Mouse (Mus musculus) CH12.LX (cell line): ENCODE data around the gene Lrrc75a. TPM values are rescaled to one million over a fixed set of nuclear protein-coding genes. Genes with fewer than 3 reads are reported as not detected.
A peak's percentile ranks its signal among the peaks of the same experiment; 100 is the strongest.

ENCODE experiments used
- DNase-seq: peaks from one replicate; pipeline ENCODE4 v3.0.0-alpha.2; 2013; ENCODE audit errors: extremely low read depth
- H3K27ac ChIP-seq: 2 replicates; pipeline ENCODE4 v1.5.1; 2012; ENCODE audit warnings: low read depth, mild to moderate bottlenecking, control low read depth, moderate library complexity; ENCODE audit not compliant: insufficient read depth
- H3K27me3 ChIP-seq: replicated peaks from 2 replicates; pipeline ENCODE3; 2012; ENCODE audit warnings: inconsistent platforms
- H3K36me3 ChIP-seq, 2 experiments: replicated peaks in 1 of 2; 2 replicates each; pipeline versions ENCODE3 to v1.6.1; 2012; ENCODE audit warnings: inconsistent platforms in 1 of 2, low read length in 1 of 2, mild to moderate bottlenecking in 1 of 2, mixed read lengths in 1 of 2, moderate library complexity in 1 of 2; ENCODE audit not compliant: control insufficient read depth in 1 of 2, insufficient read depth in 1 of 2
- H3K4me1 ChIP-seq, 2 experiments: 2 replicates each; pipeline ENCODE4 v1.6.1; 2012; ENCODE audit warnings: inconsistent platforms in 1 of 2, moderate library complexity in 1 of 2; ENCODE audit not compliant: insufficient read depth in 2 of 2, control insufficient read depth in 1 of 2
- H3K4me2 ChIP-seq: 2 replicates; pipeline ENCODE4 v1.6.1; 2012; ENCODE audit warnings: low read depth, mild to moderate bottlenecking, control low read depth; ENCODE audit not compliant: poor library complexity, insufficient read depth, severe bottlenecking
- H3K4me3 ChIP-seq, 3 experiments: fragments of 150-350 bp in 1 of 3; sonication (generic) in 1 of 3; replicated peaks in 1 of 3; 2 replicates each; pipeline versions ENCODE3 to v1.5.1; 2011 to 2012; ENCODE audit warnings: low read depth in 2 of 3, low read length in 2 of 3, mild to moderate bottlenecking in 2 of 3, moderate library complexity in 2 of 3, control low read depth in 1 of 3, improper control_type of control experiment in 1 of 3, inconsistent platforms in 1 of 3, mixed read lengths in 1 of 3; ENCODE audit not compliant: poor library complexity in 1 of 3
- H3K79me2 ChIP-seq: replicated peaks from 2 replicates; pipeline ENCODE4 v1.6.1; 2012; ENCODE audit warnings: mild to moderate bottlenecking, moderate library complexity; ENCODE audit not compliant: control insufficient read depth, poor library complexity, insufficient read depth, severe bottlenecking; ENCODE audit errors: extremely low read depth
- H3K9ac ChIP-seq: 2 replicates; pipeline ENCODE4 v1.6.1; 2012; ENCODE audit warnings: low read depth, mild to moderate bottlenecking, control low read depth, moderate library complexity; ENCODE audit not compliant: insufficient read depth
- H3K9me3 ChIP-seq: replicated peaks from 2 replicates; pipeline ENCODE3; 2012; ENCODE audit warnings: low read length, inconsistent platforms, mixed read lengths
- BHLHE40 ChIP-seq: IDR thresholded peaks from 2 replicates; pipeline ENCODE4 v1.6.1; 2011; ENCODE audit warnings: mild to moderate bottlenecking, low read depth, low read length, improper control_type of control experiment
- CHD1 ChIP-seq: IDR thresholded peaks from 2 replicates; pipeline ENCODE4 v1.6.1; 2012; ENCODE audit warnings: low read depth, low read length, improper control_type of control experiment, inconsistent platforms
- CHD2 ChIP-seq: IDR thresholded peaks from 2 replicates; pipeline ENCODE4 v1.6.1; 2011; ENCODE audit warnings: low read length, improper control_type of control experiment
- CTCF ChIP-seq, 2 experiments: IDR thresholded peaks in 1 of 2; conservative IDR thresholded peaks in 1 of 2; 2 replicates each; pipeline ENCODE4 v1.5.1; 2011 to 2012; ENCODE audit warnings: low read depth in 2 of 2, low read length in 2 of 2, improper control_type of control experiment in 1 of 2, inconsistent platforms in 1 of 2, mild to moderate bottlenecking in 1 of 2, moderate library complexity in 1 of 2
- ELF1 ChIP-seq: IDR thresholded peaks from 2 replicates; pipeline ENCODE4 v1.6.1; 2014; ENCODE audit warnings: low read depth, mild to moderate bottlenecking, inconsistent platforms, low read length, improper control_type of control experiment
- ETS1 ChIP-seq: conservative IDR thresholded peaks from 2 replicates; pipeline ENCODE4 v1.6.1; 2012; ENCODE audit warnings: low read depth, mild to moderate bottlenecking, inconsistent platforms, low read length, improper control_type of control experiment, moderate library complexity
- GABPA ChIP-seq: IDR thresholded peaks from 2 replicates; pipeline ENCODE4 v1.6.1; 2012; ENCODE audit warnings: low read depth, low read length, improper control_type of control experiment, inconsistent platforms; ENCODE audit not compliant: insufficient replicate concordance
- IRF4 ChIP-seq: IDR thresholded peaks from 2 replicates; pipeline ENCODE4 v1.6.1; 2014; ENCODE audit warnings: low read depth, mild to moderate bottlenecking, inconsistent platforms, low read length, improper control_type of control experiment
- JUND ChIP-seq: conservative IDR thresholded peaks from 2 replicates; pipeline ENCODE4 v1.6.1; 2011; ENCODE audit warnings: low read depth, low read length, improper control_type of control experiment
- KAT2A ChIP-seq: IDR thresholded peaks from 2 replicates; pipeline ENCODE4 v1.6.1; 2012; ENCODE audit warnings: low read length, improper control_type of control experiment, inconsistent platforms; ENCODE audit not compliant: insufficient replicate concordance
- MAFK ChIP-seq: IDR thresholded peaks from 2 replicates; pipeline ENCODE4 v1.6.1; 2011; ENCODE audit warnings: low read length, improper control_type of control experiment; ENCODE audit not compliant: insufficient replicate concordance
- MAZ ChIP-seq: IDR thresholded peaks from 2 replicates; pipeline ENCODE4 v1.6.1; 2012; ENCODE audit warnings: low read depth, mild to moderate bottlenecking, inconsistent platforms, low read length, improper control_type of control experiment, moderate library complexity
- MXI1 ChIP-seq: IDR thresholded peaks from 2 replicates; pipeline ENCODE4 v1.6.1; 2011; ENCODE audit warnings: mild to moderate bottlenecking, low read depth, low read length, improper control_type of control experiment
- MYC ChIP-seq: IDR thresholded peaks from 2 replicates; pipeline ENCODE4 v1.6.1; 2011; ENCODE audit warnings: low read depth, mild to moderate bottlenecking, improper control_type of control experiment, low read length
- NELFE ChIP-seq: IDR thresholded peaks from 2 replicates; pipeline ENCODE4 v1.6.1; 2011; ENCODE audit warnings: low read depth, low read length, improper control_type of control experiment
- PAX5 ChIP-seq: IDR thresholded peaks from 2 replicates; pipeline ENCODE4 v1.6.1; 2012; ENCODE audit warnings: low read length, inconsistent platforms, mixed read lengths
- POLR2AphosphoS2 ChIP-seq: IDR thresholded peaks from 2 replicates; pipeline ENCODE4 v1.6.1; 2011; ENCODE audit warnings: low read depth, low read length, improper control_type of control experiment
- RAD21 ChIP-seq: IDR thresholded peaks from 2 replicates; pipeline ENCODE4 v1.6.1; 2011; ENCODE audit warnings: low read depth, mild to moderate bottlenecking, low read length, improper control_type of control experiment, moderate library complexity
- RCOR1 ChIP-seq: conservative IDR thresholded peaks from 2 replicates; pipeline ENCODE4 v1.6.1; 2012; ENCODE audit warnings: low read depth, mild to moderate bottlenecking, inconsistent platforms, low read length, improper control_type of control experiment
- SIN3A ChIP-seq: IDR thresholded peaks from 2 replicates; pipeline ENCODE4 v1.6.1; 2012; ENCODE audit warnings: low read length, improper control_type of control experiment, inconsistent platforms
- SMC3 ChIP-seq: IDR thresholded peaks from 2 replicates; pipeline ENCODE4 v1.6.1; 2011; ENCODE audit warnings: low read depth, low read length, improper control_type of control experiment
- USF1 ChIP-seq: IDR thresholded peaks from 2 replicates; pipeline ENCODE4 v1.6.1; 2014; ENCODE audit warnings: low read depth, mild to moderate bottlenecking, inconsistent platforms, low read length, improper control_type of control experiment
- USF2 ChIP-seq: conservative IDR thresholded peaks from 2 replicates; pipeline ENCODE4 v1.6.1; 2011; ENCODE audit warnings: low read depth, low read length, improper control_type of control experiment
- ZC3H11A ChIP-seq: IDR thresholded peaks from 2 replicates; pipeline ENCODE4 v1.6.1; 2012; ENCODE audit warnings: low read depth, mild to moderate bottlenecking, inconsistent platforms, low read length, improper control_type of control experiment
- ZMIZ1 ChIP-seq: IDR thresholded peaks from 2 replicates; pipeline ENCODE4 v1.6.1; 2012; ENCODE audit warnings: low read depth, mild to moderate bottlenecking, inconsistent platforms, low read length, improper control_type of control experiment
- ZNF384 ChIP-seq: IDR thresholded peaks from 2 replicates; pipeline ENCODE4 v1.6.1; 2012; ENCODE audit warnings: low read depth, low read length, improper control_type of control experiment, inconsistent platforms
- dilution Hi-C: fragments of 300-500 bp; cut with MboI; formaldehyde crosslinking; loops from 2 replicates; pipeline ENCODE4 v1.14.3; 2020; ENCODE audit warnings: low sequenced_read_pairs; ENCODE audit not compliant: extremely low pct_unique_long_range_greater_than_20kb, extremely low pct_ligation_motif_present
- in situ Hi-C: fragments of 300-500 bp; cut with MboI; formaldehyde crosslinking; loops from 3 replicates; pipeline ENCODE4 v1.14.3; 2019; ENCODE audit warnings: low sequenced_read_pairs, low pct_ligation_motif_present, low pct_unique_long_range_greater_than_20kb, mixed read lengths
- polyA plus RNA-seq: library from polyadenylated mRNA; unstranded; fragments of >175 nt; gene quantifications from 2 replicates; pipeline ENCODE4 v1.2.1, GENCODE M21; 2012; ENCODE audit warnings: low read depth; ENCODE audit not compliant: insufficient read length
- total RNA-seq, 2 experiments: library from RNA; depleted of rRNA; stranded (reverse); fragments of 300-350 nt in 1 of 2; fragments of >200 nt in 1 of 2; gene quantifications; 2 replicates each; pipeline ENCODE4 v1.2.3; 2012 to 2014

Gene Lrrc75a
- total and polyA plus RNA-seq, 3 experiments = 1.3 to 12.6 (median 1.8) TPM

GRCm38 (mm10) chr11:62554934-62555517, 93.3 kb downstream of the Lrrc75a start:
- H3K36me3 ChIP-seq = peaks cover 18 to 24% of the 10 kb centered on the region in 2 experiments
- peak overlapping the region; percentile 99 for H3K4me2 ChIP-seq
- H3K27ac ChIP-seq = no peak overlapping the region
- dilution Hi-C loops = no loop called here
- H3K4me3 ChIP-seq = no peak overlapping the region
- DNase-seq = no peak
- peak overlapping the region; percentile 89 for H3K9ac ChIP-seq
- in situ Hi-C loops = no loop called here
- peaks cover 6 to 41% of the 10 kb centered on the region in 2 experiments; a peak in 3 of 4 replicates for H3K4me1 ChIP-seq
- peaks cover 31% of the 10 kb centered on the region for H3K79me2 ChIP-seq
- H3K9me3 ChIP-seq = no peaks in the 10 kb centered on the region
- TF ChIP-seq USF1 (no peak), ZNF384 (no peak), GABPA (no peak), MYC (0 out of 2 replicates have a peak, but pooled peaks have one; percentile 34), MAZ (no peak), ZMIZ1 (0 out of 2 replicates have a peak, but pooled peaks have one; percentile 47), BHLHE40 (no peak), JUND (no peak), CHD2 (0 out of 2 replicates have a peak, but pooled peaks have one; percentile 8), ZC3H11A (no peak), NELFE (peak; percentile 37; the same call in 1 of the 2 replicates), SIN3A (no peak), MXI1 (no peak), IRF4 (no peak), MAFK (0 out of 2 replicates have a peak, but pooled peaks have one; percentile 4), ELF1 (no peak), RCOR1 (no peak; the same call in 1 of the 2 replicates), CHD1 (0 out of 2 replicates have a peak, but pooled peaks have one; percentile 2), ETS1 (no peak), CTCF (conservative IDR thresholded peaks at IDR 0.05 in 1 of 2, IDR thresholded peaks at IDR 0.05 in 1 of 2; ENCODE audit: low read depth in 2 of 2, low read length in 2 of 2) (no peak), PAX5 (no peak), RAD21 (no peak), KAT2A (no peak), SMC3 (no peak), POLR2AphosphoS2 (peak; percentile 79), USF2 (no peak)
- TF ChIP-seq, all 38 proteins: peak for 7
- H3K27me3 ChIP-seq = no peaks in the 10 kb centered on the region

Other genes starting within 250 kb of the Lrrc75a start
- gene Pigl, start 190.1 kb downstream of the Lrrc75a start, total RNA-seq (2012; rRNA removed) = 5.2 and 5.6 TPM in 2 replicates
- gene Pigl, start 190.1 kb downstream of the Lrrc75a start, total RNA-seq (2014; rRNA removed) = 3.0 and 4.4 TPM in 2 replicates
- gene Pigl, start 190.1 kb downstream of the Lrrc75a start, polyA plus RNA-seq = 7.6 and 9.1 TPM in 2 replicates
- gene Ncor1, start 190.0 kb downstream of the Lrrc75a start, total RNA-seq (2012; rRNA removed) = 83.8 and 93.7 TPM in 2 replicates
- gene Ncor1, start 190.0 kb downstream of the Lrrc75a start, total RNA-seq (2014; rRNA removed) = 69.3 and 76.3 TPM in 2 replicates
- gene Ncor1, start 190.0 kb downstream of the Lrrc75a start, polyA plus RNA-seq = 171 and 232 TPM in 2 replicates
- 98.8 and 107 TPM in 2 replicates for gene Cenpv, start 109.3 kb downstream of the Lrrc75a start, total RNA-seq (2012; rRNA removed)
- gene Cenpv, start 109.3 kb downstream of the Lrrc75a start, total RNA-seq (2014; rRNA removed) = 24.1 and 24.4 TPM in 2 replicates
- gene Cenpv, start 109.3 kb downstream of the Lrrc75a start, polyA plus RNA-seq = 24.9 and 33.6 TPM in 2 replicates
- gene Ubb, start 97.4 kb downstream of the Lrrc75a start, total RNA-seq (2012; rRNA removed) = 2,030 and 2,098 TPM in 2 replicates
- gene Ubb, start 97.4 kb downstream of the Lrrc75a start, total RNA-seq (2014; rRNA removed) = 929 and 1,092 TPM in 2 replicates
- 1,487 and 1,562 TPM in 2 replicates for gene Ubb, start 97.4 kb downstream of the Lrrc75a start, polyA plus RNA-seq
- 58.7 and 59.3 TPM in 2 replicates for gene Trpv2, start 74.0 kb downstream of the Lrrc75a start, total RNA-seq (2012; rRNA removed)
- 36.0 and 39.2 TPM in 2 replicates for gene Trpv2, start 74.0 kb downstream of the Lrrc75a start, total RNA-seq (2014; rRNA removed)
- gene Trpv2, start 74.0 kb downstream of the Lrrc75a start, polyA plus RNA-seq = 42.3 and 46.2 TPM in 2 replicates
- gene Mmgt2, start 141 bp upstream of the Lrrc75a start, total RNA-seq (2012; rRNA removed) = 47.9 and 60.7 TPM in 2 replicates
- 41.2 and 49.2 TPM in 2 replicates for gene Mmgt2, start 141 bp upstream of the Lrrc75a start, total RNA-seq (2014; rRNA removed)
- 61.4 and 65.9 TPM in 2 replicates for gene Mmgt2, start 141 bp upstream of the Lrrc75a start, polyA plus RNA-seq
- gene Zfp287, start 83.4 kb upstream of the Lrrc75a start, total RNA-seq (2012; rRNA removed) = 6.2 and 7.3 TPM in 2 replicates
- 4.6 and 4.8 TPM in 2 replicates for gene Zfp287, start 83.4 kb upstream of the Lrrc75a start, total RNA-seq (2014; rRNA removed)
- gene Zfp287, start 83.4 kb upstream of the Lrrc75a start, polyA plus RNA-seq = 5.7 TPM in 2 replicates
- not detected in 2 replicates for gene Gm10428, start 104.6 kb upstream of the Lrrc75a start, total RNA-seq (2012; rRNA removed)
- gene Gm10428, start 104.6 kb upstream of the Lrrc75a start, total RNA-seq (2014; rRNA removed) = not detected in 2 replicates
- not detected in 2 replicates for gene Gm10428, start 104.6 kb upstream of the Lrrc75a start, polyA plus RNA-seq
- not detected in 2 replicates for gene Zfp286, start 140.9 kb upstream of the Lrrc75a start, total RNA-seq (2012; rRNA removed)
- not detected in 2 replicates for gene Zfp286, start 140.9 kb upstream of the Lrrc75a start, total RNA-seq (2014; rRNA removed)
- not detected in 2 replicates for gene Zfp286, start 140.9 kb upstream of the Lrrc75a start, polyA plus RNA-seq
- gene Trim16, start 171.7 kb upstream of the Lrrc75a start, total RNA-seq (2012; rRNA removed) = not detected in 2 replicates
- gene Trim16, start 171.7 kb upstream of the Lrrc75a start, total RNA-seq (2014; rRNA removed) = not detected in 2 replicates
- 0.12 TPM in 1 of 2 replicates, not detected in the other for gene Trim16, start 171.7 kb upstream of the Lrrc75a start, polyA plus RNA-seq
- gene Fbxw10, start 198.5 kb upstream of the Lrrc75a start, total RNA-seq (2012; rRNA removed) = 0.50 and 0.59 TPM in 2 replicates
- gene Fbxw10, start 198.5 kb upstream of the Lrrc75a start, total RNA-seq (2014; rRNA removed) = 0.78 and 0.88 TPM in 2 replicates
- 0.87 and 1.4 TPM in 2 replicates for gene Fbxw10, start 198.5 kb upstream of the Lrrc75a start, polyA plus RNA-seq
- 57.7 and 62.2 TPM in 2 replicates for gene Tvp23b, start 230.9 kb upstream of the Lrrc75a start, total RNA-seq (2012; rRNA removed)
- gene Tvp23b, start 230.9 kb upstream of the Lrrc75a start, total RNA-seq (2014; rRNA removed) = 68.7 and 71.2 TPM in 2 replicates
- 39.6 and 40.9 TPM in 2 replicates for gene Tvp23b, start 230.9 kb upstream of the Lrrc75a start, polyA plus RNA-seq